Mouse (Mus musculus): Measurements from ENCODE around the gene Ifna14.
"Not testable (repeated sequence)": the region's sequence is repeated elsewhere in the genome, so short reads cannot be mapped to it uniquely, and the experiment has no call there.

Gene Ifna14

GRCm38 (mm10) chr4:88571698-88572097 is at the start of gene Ifna14:
Gene Ifna14, minus strand, starts transcription at chr4:88571798.
- in situ Hi-C loops (cut with MboI; ENCODE audit: low pct_unique_long_range_greater_than_20kb in 1 of 2, low sequenced_read_pairs in 2 of 2, unreplicated experiment in 1 of 2) = no loop called here

DNA sequence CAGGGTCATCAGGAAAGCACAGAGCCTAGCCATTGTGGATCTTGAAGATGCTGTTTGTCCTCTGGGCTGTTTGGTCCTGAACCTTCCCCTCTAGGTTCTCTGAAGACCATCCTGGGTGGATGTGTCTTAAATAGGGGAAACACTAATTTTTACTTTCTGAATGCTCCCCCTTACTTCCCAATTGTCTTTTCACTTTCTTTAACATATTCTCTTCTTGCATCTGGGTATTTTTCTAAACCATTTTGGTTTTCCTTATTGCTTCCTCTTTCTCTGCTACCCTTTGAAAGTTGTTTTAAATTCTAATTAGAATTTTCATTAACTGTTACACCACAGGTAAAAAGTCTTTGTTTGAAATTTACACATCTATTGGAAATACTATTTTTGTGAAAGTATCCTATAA is 31.7 kb upstream of the Ifna14 start, which contains the start of gene Ifna12:
TSS of gene Ifna12 (minus strand) at position 101 of the 400 bp plus-strand sequence.
- in situ Hi-C loops (cut with MboI; ENCODE audit: low pct_unique_long_range_greater_than_20kb in 1 of 2, low sequenced_read_pairs in 2 of 2, unreplicated experiment in 1 of 2) = no loop called here

DNA sequence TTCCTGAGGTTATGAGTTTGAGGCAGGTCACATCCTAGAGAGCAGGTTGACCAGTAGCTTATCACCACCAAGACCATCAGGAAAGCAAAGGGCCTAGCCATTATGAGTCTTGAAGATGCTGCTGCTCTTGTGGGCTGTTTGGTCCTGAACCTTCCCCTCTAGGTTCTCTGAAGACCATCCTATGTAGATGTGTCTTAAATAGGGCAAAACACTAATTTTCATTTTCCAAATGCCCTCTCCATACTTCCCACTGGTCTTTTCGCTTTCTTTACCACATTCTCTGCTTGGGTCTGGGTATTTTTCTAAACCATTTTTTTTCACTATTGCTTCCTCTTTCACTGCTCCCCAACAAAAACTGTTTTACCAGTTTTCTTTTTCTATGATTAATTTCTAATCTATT is 20.7 kb upstream of the Ifna14 start, which contains the start of gene Ifna9:
TSS of gene Ifna9 (minus strand) at position 101 of the 400 bp plus-strand sequence.
- in situ Hi-C loops (cut with MboI; ENCODE audit: low pct_unique_long_range_greater_than_20kb in 1 of 2, low sequenced_read_pairs in 2 of 2, unreplicated experiment in 1 of 2) = no loop called here

GRCm38 (mm10) chr4:88561791-88562190 is 9.8 kb downstream of the Ifna14 start:
- in situ Hi-C loops (cut with MboI; ENCODE audit: low pct_unique_long_range_greater_than_20kb in 1 of 2, low sequenced_read_pairs in 2 of 2, unreplicated experiment in 1 of 2) = no loop called here

- in situ Hi-C loops (cut with MboI; ENCODE audit: low pct_unique_long_range_greater_than_20kb in 1 of 2, low sequenced_read_pairs in 2 of 2, unreplicated experiment in 1 of 2) = not testable (repeated sequence)
These were observed 13.5 kb downstream of the Ifna14 start, which contains the start of gene Ifna15 for GRCm38 (mm10) chr4:88558145-88558544. Gene Ifna15, minus strand, starts transcription at chr4:88558245.

DNA sequence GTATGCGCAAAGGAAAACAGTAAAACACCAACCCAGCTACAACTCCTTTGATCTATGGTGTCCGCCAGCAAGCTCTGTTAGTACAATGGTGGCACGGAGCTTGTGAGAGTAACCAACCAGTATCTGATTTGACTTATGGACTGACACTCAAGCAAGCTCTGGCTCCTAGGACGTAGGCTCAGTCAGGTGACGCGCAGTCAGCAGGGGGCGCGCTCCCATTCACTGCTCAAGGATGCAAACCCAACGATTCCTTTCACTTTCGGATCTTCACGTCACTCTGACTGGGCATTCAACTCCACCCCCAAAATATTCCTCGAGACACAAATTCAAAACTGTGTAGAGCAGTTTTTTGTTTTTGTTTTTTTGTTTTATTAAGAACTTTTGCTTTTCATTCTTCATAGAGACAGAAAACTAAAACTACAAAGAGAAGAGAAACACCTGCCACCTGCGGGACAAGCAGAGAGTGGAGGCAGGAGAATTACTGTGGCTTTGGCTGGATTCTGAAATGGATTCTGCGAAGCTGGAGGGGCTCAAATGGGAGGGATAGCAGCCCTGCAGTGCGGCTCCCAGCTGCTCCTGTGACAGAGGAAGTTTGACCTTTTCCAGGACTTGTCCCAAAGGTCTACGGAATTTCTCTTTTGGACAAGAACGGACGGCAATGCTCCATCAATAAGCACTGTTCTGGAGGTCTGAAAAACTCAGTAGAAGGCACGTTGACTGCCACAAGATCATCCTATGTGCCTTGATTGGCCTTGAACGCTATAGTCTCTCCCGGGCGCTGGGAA is 21.2 kb downstream of the Ifna14 start:
- in situ Hi-C loops (cut with MboI; ENCODE audit: low pct_unique_long_range_greater_than_20kb in 1 of 2, low sequenced_read_pairs in 2 of 2, unreplicated experiment in 1 of 2) = no loop called here

DNA sequence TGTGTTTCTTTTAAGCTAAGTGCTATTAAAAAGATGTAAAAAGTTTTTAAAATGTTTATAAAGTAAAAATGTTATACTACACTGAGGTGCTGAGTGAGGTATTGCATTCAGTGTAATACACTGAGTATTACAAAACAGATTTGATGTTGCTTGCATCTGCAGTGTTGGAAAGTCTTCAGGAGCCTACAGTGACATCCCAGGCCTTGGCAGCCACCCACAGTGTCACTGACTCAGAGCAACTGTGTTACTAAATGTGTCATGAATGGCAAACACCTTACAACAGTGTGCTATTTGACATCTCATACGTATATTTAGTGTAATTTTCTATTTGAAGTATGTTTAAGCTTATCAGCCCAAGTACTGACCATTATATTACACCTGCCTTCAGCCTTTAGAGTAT is 23.6 kb downstream of the Ifna14 start:
- in situ Hi-C loops (cut with MboI; ENCODE audit: low pct_unique_long_range_greater_than_20kb in 1 of 2, low sequenced_read_pairs in 2 of 2, unreplicated experiment in 1 of 2) = loop anchor here (25.0 kb wide), 2 partner anchors 536 to 1186 kb away; no protein-coding TSS in a partner anchor

DNA sequence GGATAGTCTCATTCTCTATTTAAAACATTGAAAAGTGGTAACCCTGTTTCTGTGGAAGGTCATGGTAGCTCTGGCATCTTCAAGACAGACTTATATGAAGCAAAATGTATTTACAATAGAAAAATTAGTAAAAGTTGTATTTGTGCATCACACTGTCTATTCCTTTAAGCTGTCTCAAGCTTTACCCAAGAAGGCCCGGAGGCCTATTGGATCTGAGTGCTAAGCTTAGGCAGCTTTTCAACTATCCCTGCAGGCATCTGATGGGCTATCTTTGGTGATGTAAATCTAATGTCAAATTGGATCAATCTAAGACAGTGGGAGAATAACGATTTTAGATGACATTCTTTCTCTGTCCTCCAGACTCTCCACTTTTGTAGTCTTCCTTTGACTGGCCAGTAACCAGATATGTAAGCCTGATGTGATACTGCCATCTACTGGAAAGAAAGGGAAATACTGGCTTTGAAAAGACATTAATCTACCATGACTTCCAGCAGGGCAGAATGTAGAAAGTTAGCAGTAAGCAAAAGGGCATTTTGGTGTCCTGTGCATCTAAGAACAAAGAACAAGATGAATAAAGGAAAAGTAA is 27.9 kb downstream of the Ifna14 start:
- in situ Hi-C loops (cut with MboI; ENCODE audit: low pct_unique_long_range_greater_than_20kb in 1 of 2, low sequenced_read_pairs in 2 of 2, unreplicated experiment in 1 of 2) = loop anchor here (25.0 kb wide), 2 partner anchors 531 to 1181 kb away; no protein-coding TSS in a partner anchor

GRCm38 (mm10) chr4:88537328-88537727 is 34.3 kb downstream of the Ifna14 start:
- in situ Hi-C loops (cut with MboI; ENCODE audit: low pct_unique_long_range_greater_than_20kb in 1 of 2, low sequenced_read_pairs in 2 of 2, unreplicated experiment in 1 of 2) = loop anchor here (25.0 kb wide), 2 partner anchors 525 to 1175 kb away; no protein-coding TSS in a partner anchor

GRCm38 (mm10) chr4:88536640-88537039 is 35.0 kb downstream of the Ifna14 start:
- in situ Hi-C loops (cut with MboI; ENCODE audit: low pct_unique_long_range_greater_than_20kb in 1 of 2, low sequenced_read_pairs in 2 of 2, unreplicated experiment in 1 of 2) = loop anchor here (25.0 kb wide), 2 partner anchors 524 to 1174 kb away; no protein-coding TSS in a partner anchor

GRCm38 (mm10) chr4:88535742-88536141 is 35.9 kb downstream of the Ifna14 start:
- in situ Hi-C loops (cut with MboI; ENCODE audit: low pct_unique_long_range_greater_than_20kb in 1 of 2, low sequenced_read_pairs in 2 of 2, unreplicated experiment in 1 of 2) = loop anchor here (25.0 kb wide), 2 partner anchors 523 to 1173 kb away; no protein-coding TSS in a partner anchor

DNA sequence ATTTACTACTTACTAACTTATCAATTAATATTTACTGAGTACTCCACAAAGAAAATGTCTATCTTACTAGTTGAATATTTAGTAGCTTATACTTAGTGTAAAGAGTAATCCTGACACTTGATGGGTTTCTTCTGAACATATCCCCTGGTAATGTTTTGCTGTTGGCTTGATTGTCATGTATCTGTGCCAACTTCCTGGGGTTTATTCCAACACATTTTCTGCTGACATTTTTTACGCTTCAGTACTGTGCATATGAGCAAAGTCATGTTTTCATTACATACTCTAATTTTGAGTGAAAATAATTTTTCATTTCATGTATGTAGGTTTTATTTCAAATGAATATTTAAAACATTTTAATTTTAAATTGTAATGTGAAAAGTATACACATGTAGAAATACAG is 36.7 kb downstream of the Ifna14 start:
- in situ Hi-C loops (cut with MboI; ENCODE audit: low pct_unique_long_range_greater_than_20kb in 1 of 2, low sequenced_read_pairs in 2 of 2, unreplicated experiment in 1 of 2) = loop anchor here (25.0 kb wide), 2 partner anchors 523 to 1173 kb away; no protein-coding TSS in a partner anchor

- in situ Hi-C loops (cut with MboI; ENCODE audit: low pct_unique_long_range_greater_than_20kb in 1 of 2, low sequenced_read_pairs in 2 of 2, unreplicated experiment in 1 of 2) = loop anchor here (25.0 kb wide), 2 partner anchors 521 to 1171 kb away; no protein-coding TSS in a partner anchor
These were observed 38.1 kb downstream of the Ifna14 start for GRCm38 (mm10) chr4:88533499-88533898.

- in situ Hi-C loops (cut with MboI; ENCODE audit: low pct_unique_long_range_greater_than_20kb in 1 of 2, low sequenced_read_pairs in 2 of 2, unreplicated experiment in 1 of 2) = loop anchor here (25.0 kb wide), 2 partner anchors 519 to 1169 kb away; no protein-coding TSS in a partner anchor
These were observed 40.7 kb downstream of the Ifna14 start for GRCm38 (mm10) chr4:88530892-88531291.

GRCm38 (mm10) chr4:88530271-88530670 is 41.3 kb downstream of the Ifna14 start:
- in situ Hi-C loops (cut with MboI; ENCODE audit: low pct_unique_long_range_greater_than_20kb in 1 of 2, low sequenced_read_pairs in 2 of 2, unreplicated experiment in 1 of 2) = loop anchor here (25.0 kb wide), 2 partner anchors 518 to 1168 kb away; no protein-coding TSS in a partner anchor

DNA sequence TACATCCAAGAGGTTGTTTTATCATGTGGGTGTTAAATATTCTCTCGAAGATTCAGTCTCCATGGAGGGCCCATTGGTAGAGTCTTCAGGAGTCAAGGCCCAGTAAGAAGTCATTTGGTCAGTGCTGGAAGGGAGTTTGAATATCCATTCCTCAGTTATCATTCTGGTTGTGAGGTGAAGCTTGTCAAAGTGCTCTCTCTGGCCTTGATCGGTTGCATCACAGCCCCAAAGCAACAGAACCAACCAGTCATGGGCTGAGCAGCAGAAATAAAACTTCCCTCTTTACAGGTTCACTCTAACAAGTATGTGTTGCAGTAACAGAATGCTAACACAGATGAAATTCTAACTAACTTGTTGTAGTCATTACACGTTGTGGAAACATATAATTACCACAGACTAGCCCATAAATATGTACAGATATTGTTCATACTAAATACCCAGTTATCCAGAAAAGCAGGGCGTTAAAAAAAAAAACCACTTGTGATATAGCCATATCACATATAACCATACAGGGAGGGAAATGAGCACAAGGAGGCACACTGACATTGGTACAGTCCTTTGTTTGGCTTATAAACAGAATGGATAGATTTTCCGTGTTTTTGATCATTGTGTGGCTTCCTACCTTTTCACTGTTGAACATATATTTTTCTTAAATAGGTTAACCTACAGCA is 45.1 kb downstream of the Ifna14 start:
- in situ Hi-C loops (cut with MboI; ENCODE audit: low pct_unique_long_range_greater_than_20kb in 1 of 2, low sequenced_read_pairs in 2 of 2, unreplicated experiment in 1 of 2) = loop anchor here (25.0 kb wide), 2 partner anchors 514 to 1164 kb away; no protein-coding TSS in a partner anchor

GRCm38 (mm10) chr4:88525393-88525792 is 46.2 kb downstream of the Ifna14 start:
- in situ Hi-C loops (cut with MboI; ENCODE audit: low pct_unique_long_range_greater_than_20kb in 1 of 2, low sequenced_read_pairs in 2 of 2, unreplicated experiment in 1 of 2) = loop anchor here (25.0 kb wide), 2 partner anchors 513 to 1163 kb away; no protein-coding TSS in a partner anchor

GRCm38 (mm10) chr4:88523241-88523640 is 48.4 kb downstream of the Ifna14 start:
- in situ Hi-C loops (cut with MboI; ENCODE audit: low pct_unique_long_range_greater_than_20kb in 1 of 2, low sequenced_read_pairs in 2 of 2, unreplicated experiment in 1 of 2) = no loop called here
